In genomic region chr14:19674046-19674445, GRCm38 (mm10) we compare ENCODE assay signal across 16 mouse cellular contexts.
"Had no signal": no experiment of that assay in that cellular context is flagged by ENCODE, and none has a peak within 500 bp of the region (broad histone marks: within the 10 kb centered on the region; RNA-seq: fewer than 3 reads in every experiment).

No protein-coding gene starts in this region.

- H3K4me3 ChIP-seq: neural tube, embryonic 13.5 days; neural tube, embryonic 15.5 days; stomach, embryonic 15.5 days had no signal

- DNase-seq: retina, postnatal 1 day; right cerebral cortex, adult 18-20 months; right cerebral cortex, postnatal 14 days; right cerebral cortex, postnatal 25 days; right cerebral cortex, postnatal 4 days; spleen, adult 18-20 months; thymus, adult 18-20 months; thymus, adult 2 months; thymus, postnatal 14 days; thymus, postnatal 25 days; thymus, postnatal 36 days; thymus, postnatal 4 days had no signal

- H3K9ac ChIP-seq: neural tube, embryonic 13.5 days; neural tube, embryonic 15.5 days; stomach, embryonic 15.5 days had no signal

- H3K4me1 ChIP-seq: neural tube, embryonic 13.5 days; neural tube, embryonic 15.5 days; stomach, embryonic 15.5 days had no signal

- H3K27me3 ChIP-seq: neural tube, embryonic 13.5 days; neural tube, embryonic 15.5 days; stomach, embryonic 15.5 days had no signal

- H3K4me2 ChIP-seq: neural tube, embryonic 13.5 days; neural tube, embryonic 15.5 days; stomach, embryonic 15.5 days had no signal

- H3K27ac ChIP-seq: neural tube, embryonic 13.5 days; neural tube, embryonic 15.5 days; stomach, embryonic 15.5 days; stomach, postnatal 0 days had no signal

- H3K36me3 ChIP-seq: neural tube, embryonic 13.5 days; neural tube, embryonic 15.5 days; stomach, embryonic 15.5 days had no signal

- H3K9me3 ChIP-seq: neural tube, embryonic 13.5 days; neural tube, embryonic 15.5 days; stomach, embryonic 15.5 days had no signal
